Mouse (Mus musculus) large intestine, adult 2 months (tissue): ENCODE data around the gene Ppp2r1b. TPM values are rescaled to one million over a fixed set of nuclear protein-coding genes. Genes with fewer than 3 reads are reported as not detected.
A peak's percentile ranks its signal among the peaks of the same experiment; 100 is the strongest.

ENCODE experiments used
- DNase-seq: peaks from one replicate; pipeline ENCODE4 v3.0.0-alpha.2; 2012; ENCODE audit warnings: low read depth, low spot score
- WGBS: fragments of 180-500 bp; shearing (Covaris S2); methylation state at CpG from one replicate; pipeline ENCODE4 v1.1.7; 2018; 5-methylcytosine and 5-hydroxymethylcytosine counted together
- polyA plus RNA-seq: library from polyadenylated mRNA; depleted of rRNA; stranded (reverse); fragments of >200 nt; gene quantifications from 2 replicates; pipeline ENCODE4 v1.2.3, GENCODE M21; 2012

Ppp2r1b gene
- polyA plus RNA-seq, 1 experiment, result 7.0 TPM

DNA sequence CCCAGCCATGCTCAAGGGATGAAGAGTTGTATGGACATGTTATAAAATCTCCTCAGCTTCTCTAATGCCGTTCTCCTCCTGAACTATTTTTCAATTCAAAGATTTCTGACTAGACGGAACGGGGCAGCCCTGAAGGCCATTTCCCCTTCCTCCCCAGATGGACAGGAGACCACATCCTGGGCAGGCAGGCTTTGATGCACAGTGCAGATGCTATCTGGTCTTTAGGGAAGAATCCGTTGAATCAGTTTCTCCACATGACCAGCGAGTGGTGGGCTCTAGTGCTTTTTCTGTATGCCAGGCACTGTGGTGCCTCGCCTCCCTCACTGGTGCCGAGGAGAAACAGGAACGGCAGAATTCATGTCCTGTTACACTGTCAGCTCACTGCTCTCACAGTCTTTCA is 11.3 kb upstream of the Ppp2r1b start:
- WGBS, result 84% methylated on average over 8 of the region's 8 CpGs
- DNase-seq, result no peak

DNA sequence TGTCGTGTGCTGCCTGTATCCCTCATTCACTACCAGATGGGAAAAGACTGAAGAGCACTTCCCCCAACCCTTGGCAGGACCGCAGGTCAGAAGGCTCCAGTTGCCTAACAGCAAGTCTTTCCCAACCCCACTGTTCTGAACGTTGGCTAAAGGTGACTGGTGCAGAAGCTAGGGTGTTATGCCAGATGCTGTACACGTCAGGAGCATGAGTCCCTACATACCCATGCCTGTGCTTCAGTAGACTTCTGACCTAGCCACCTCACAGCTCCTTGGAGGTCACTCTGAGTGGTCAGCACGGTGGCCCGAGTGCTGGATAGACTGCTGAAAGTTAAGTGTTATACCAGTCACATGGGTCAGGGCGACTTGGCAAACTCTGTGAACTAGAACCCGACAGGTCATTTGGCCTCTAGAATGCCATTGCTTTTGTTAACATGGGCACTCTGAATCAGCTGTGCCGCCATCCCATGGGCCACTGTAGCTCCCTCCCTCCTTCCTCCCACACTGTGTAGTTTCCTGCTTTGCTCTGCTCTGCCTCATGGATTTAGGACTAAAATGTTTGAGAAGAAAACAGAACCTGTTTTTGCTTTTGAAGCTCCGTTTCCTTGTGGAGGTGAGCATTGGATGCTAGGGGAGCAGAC is 9.9 kb upstream of the Ppp2r1b start:
- 87% methylated on average over 10 of the region's 10 CpGs for WGBS
- DNase-seq, result no peak

- no peak for DNase-seq
- WGBS, result 84% methylated on average over 4 of the region's 4 CpGs
Measured at GRCm38 (mm10) chr9:50836097-50836496, 9.0 kb upstream of the Ppp2r1b start.

GRCm38 (mm10) chr9:50841079-50841789 is 3.9 kb upstream of the Ppp2r1b start:
- WGBS, result 68% methylated on average over 13 of the region's 13 CpGs
- DNase-seq, result no peak

DNA sequence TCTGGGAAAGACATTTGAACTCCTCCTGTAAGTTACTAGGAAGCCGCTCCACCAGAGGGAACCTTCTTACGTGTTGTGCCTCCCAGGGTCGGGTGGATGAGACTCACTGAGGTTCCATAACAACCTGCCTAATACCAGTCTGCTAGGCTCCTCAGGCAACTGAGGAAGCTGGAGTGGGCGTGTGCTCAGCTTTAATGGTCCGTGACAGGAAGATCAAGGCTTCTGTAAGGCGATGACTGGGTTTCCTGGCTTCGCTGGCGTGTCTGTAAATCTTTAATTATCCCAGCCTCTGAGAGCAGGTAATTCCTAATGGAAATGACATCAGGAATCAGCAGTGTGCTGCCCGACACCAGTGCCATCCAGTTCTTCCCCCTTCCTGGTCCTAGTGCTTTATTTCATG is 446 bp downstream of the Ppp2r1b start:
- WGBS, result 59% methylated on average over 9 of the region's 9 CpGs
- no peak for DNase-seq

DNA sequence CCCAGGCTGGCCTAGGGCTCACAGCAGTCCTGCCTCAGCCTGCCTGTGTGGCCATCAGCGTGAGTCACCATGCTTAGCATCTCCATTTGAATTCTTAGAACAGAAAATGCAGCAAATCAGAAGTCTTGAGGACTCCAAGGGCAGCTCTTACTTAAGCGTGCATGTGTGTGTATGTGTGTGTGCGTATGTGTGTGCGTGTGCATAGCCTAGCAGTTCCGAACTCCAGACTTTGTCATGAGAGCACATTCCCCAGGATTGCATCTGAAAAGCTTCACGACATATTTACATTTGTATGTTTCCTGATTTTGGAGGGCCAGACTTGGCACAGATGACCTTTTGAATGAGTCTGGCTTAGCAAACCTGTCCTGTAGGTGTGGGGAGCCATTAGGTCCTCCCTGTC is 2.0 kb downstream of the Ppp2r1b start:
- WGBS, result 77% methylated on average over 6 of the region's 6 CpGs
- no peak for DNase-seq

DNA sequence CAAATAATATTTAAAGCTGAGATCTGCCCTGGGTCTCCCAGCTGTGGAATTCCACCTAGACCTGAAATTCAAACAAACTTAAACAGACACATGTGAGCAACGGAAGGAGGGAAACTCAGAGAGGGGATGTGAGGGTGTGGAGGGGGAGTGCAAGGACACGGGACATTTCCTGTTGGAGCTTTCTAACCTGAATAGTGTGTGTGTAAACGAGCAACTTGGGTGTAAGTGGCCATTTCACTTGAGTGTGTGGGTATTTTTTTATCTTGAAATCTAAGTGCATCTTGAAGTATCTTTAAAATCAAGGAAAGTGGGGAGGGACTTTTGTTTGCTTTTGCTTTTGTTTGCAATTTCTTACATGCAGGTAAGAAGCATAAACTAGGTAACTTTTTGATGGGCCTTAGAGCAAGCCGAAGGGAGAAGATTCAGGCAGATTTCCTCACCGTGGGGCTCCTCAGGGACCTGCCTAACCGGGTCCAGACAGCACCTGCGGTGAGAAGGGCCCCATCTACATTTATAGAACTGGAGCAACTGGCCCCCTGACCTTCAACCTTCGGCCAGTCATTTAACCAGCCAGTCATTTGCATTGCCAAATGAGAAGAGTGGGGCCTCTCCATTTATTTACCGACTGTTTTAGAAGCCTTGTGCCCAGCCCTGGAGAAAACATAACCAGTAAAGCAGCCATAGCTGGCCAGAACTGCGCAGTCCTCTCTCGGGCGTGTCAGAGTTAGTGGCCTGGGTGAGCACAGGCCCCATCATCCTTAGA is 2.7 kb downstream of the Ppp2r1b start:
- no peak for DNase-seq

DNA sequence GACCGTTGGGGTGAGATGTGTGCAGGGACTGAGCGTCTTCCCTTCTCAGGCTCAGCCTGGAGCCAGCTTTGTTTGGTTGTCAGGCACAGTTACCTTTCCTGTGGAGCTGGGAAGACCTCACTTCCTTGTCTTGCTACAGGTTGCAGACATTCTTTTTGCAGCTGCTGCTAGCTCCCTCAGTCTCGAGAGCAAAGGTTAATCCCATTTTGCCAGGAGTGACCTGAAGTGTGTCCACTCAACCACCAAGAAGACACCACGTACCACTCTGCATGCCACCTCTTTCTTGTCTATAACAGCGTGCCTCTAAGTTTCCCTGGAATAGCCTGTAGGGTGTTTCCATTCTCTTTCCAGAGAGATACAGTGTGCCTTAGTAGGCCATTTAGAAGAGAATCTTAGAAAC is 3.7 kb downstream of the Ppp2r1b start:
- no peak for DNase-seq
- WGBS, result 29% methylated on average over 5 of the region's 5 CpGs

More for the DNA sequence above, 2.7 kb downstream of the Ppp2r1b start:
- WGBS, result 25% methylated on average over 12 of the region's 12 CpGs

GRCm38 (mm10) chr9:50849249-50849648 is 4.1 kb downstream of the Ppp2r1b start:
- DNase-seq, result peak; percentile 96
- 3% methylated on average over 8 of the region's 8 CpGs for WGBS

DNA sequence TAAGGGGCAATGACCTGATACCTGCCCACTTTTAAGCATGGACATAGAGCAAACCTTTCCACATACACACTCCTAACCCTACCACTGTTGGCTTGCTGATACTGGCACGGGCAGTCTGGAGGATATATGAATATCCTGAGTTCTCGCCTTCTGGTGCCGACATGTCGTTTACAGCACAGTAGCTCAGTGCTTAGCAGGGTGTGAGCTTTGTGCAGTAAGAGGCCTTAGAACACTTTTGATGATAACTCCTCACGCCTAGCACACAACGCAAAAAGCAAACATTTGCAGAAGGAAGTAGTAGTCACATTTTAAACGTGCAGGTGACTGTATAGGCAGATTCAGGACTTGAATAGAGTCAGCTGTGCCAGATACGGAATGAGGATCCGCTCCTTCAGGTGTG is 4.7 kb downstream of the Ppp2r1b start:
- WGBS, result 23% methylated on average over 9 of the region's 9 CpGs
- no peak for DNase-seq

GRCm38 (mm10) chr9:50850271-50850670 is 5.2 kb downstream of the Ppp2r1b start:
- no peak for DNase-seq
- WGBS, result 6% methylated on average over 11 of the region's 11 CpGs

DNA sequence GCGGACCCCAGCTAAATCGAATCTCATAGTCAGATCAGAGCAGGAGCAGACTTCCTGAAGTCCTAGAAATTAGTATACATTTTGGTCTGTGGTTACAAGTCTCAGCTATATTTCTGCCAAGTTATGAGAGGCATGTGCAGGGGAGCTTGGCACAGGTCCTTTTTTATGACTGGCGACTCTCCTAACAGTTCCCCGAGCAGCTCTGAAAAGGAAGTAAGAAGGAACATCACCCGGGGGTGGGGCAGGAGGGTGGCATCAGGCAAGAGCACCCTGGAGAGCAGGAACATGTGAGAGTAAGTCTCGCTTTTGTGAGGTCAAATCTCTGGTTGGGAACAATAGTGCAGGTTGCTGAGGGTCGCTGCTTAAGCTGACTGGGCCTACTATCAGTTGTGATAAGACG is 5.6 kb downstream of the Ppp2r1b start:
- DNase-seq, result no peak
- WGBS, result 16% methylated on average over 8 of the region's 8 CpGs

DNA sequence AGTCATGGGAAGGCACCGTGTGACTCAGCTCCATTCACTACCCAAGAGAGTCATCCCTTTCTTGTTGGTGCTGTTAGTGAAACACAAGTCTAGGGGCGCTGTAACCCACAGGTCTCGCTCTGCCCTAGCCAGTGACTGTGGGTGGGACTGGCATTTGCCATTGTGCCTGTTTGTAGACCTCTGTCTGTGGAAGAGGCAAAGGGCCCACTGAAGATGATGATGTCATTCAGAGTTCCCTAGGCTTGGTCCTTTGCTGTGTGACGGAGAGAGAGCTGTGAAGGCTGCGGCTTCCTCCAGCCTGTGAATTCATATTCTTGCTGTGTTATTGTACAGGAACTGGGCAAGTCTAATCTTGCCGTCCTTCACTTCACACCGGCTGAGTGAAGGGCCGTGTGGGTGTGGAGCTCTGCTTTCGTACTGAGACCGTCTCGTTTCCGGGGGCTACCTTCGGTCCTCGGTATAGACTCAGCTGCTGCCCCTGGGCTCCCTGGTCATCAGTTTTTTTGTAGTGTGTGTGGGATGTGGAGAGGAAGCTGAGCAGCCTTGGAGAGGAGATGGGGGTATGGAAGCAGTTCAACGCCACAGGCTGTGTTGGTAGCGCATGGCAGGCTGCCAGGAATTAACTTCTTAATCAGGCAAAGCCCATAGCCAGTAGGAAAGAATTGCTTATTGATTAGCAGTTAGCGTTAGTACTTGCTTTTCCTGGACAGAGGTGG is 7.7 kb downstream of the Ppp2r1b start:
- DNase-seq, result no peak
- 80% methylated on average over 17 of the region's 17 CpGs for WGBS

- WGBS, result 44% methylated on average over 8 of the region's 8 CpGs
- no peak for DNase-seq
Measured at GRCm38 (mm10) chr9:50854376-50854775, 9.3 kb downstream of the Ppp2r1b start.

DNA sequence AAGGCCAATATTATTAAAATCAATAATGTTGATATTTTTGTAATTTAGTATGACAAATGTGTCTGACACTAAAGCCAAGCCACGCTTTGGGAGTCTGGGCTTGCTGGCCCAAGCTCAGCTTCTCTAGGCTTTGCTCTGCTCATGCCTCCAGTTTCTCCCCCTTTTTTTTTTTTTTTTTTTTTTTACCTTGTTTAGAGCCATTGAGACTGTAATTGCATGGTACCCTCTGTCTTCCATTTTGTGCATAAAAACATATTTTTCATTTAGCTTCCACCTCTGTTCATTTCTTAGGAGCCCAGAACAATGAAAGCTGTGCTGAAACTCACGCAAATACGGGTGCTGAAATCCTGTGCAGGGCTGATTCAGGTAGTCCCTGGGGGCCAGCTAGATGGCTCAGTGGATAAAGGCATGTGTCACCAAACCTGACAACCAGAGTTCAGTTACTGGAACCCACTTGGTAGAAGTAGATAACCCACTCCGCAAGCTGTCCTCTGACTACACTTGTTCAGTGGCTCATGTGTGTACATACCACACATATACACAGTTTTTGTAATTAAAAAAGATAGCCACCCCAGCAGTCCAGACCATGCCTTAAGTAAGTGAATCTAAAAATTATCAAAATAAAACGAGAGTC is 10.1 kb downstream of the Ppp2r1b start:
- WGBS, result 96% methylated on average over 5 of the region's 5 CpGs
- no peak for DNase-seq

DNA sequence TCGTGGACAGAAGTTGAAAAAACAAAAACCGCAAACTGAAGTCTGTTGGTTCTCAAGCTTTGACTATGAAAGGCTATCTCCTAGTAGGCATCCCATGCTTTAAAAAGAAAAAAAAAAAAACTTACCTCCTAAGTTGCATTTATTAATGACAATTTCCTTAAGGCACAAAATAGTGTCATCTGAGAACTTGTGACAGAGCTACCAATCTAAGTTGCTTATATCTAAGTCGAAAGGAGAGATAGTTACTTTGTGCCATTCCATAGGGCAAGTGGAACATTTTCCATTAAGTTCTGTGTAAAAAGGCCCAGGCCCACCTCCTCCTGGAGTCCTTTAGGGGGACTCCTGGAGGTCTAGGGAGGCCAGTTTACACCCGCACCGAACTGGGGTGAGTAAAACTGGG is 10.7 kb downstream of the Ppp2r1b start:
- DNase-seq, result no peak
- 79% methylated on average over 5 of the region's 5 CpGs for WGBS

DNA sequence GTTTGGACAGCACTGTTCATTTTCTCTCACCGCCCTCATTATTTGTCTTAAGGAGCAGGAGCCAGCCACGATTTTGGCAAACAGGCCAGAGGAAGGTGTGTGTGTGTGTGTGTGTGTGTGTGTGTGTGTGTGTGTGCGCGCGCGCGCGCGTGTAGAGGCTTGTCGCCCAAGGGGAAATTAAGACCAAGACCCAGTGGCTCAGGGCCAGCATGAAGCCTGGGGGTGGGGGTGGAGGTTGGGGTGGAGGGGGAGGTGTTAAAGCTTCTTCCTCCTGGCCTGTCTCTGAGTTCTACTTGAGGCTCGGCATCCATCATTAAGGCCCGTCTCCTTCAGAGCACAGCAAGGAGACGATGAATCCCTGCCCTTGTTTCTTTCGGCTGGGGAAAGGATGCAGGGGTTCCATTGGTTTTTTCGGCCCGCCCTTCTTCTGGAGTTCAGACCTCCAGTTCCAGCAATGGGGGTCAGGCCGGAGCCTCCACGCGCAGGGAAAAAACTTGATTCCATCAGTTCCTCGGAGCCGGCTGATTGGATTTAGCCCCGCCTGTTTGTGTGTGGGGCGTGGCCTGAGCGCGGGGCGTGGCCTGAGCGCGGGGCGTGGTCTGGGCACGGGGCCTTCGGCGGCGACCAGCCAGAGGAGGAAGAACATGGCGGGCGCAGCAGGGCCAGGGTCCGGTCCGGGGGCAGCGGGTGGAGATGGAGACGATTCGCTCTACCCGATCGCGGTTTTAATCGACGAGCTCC is 11.4 kb downstream of the Ppp2r1b start:
- WGBS, result 2% methylated on average over 45 of the region's 45 CpGs
- no peak for DNase-seq

DNA sequence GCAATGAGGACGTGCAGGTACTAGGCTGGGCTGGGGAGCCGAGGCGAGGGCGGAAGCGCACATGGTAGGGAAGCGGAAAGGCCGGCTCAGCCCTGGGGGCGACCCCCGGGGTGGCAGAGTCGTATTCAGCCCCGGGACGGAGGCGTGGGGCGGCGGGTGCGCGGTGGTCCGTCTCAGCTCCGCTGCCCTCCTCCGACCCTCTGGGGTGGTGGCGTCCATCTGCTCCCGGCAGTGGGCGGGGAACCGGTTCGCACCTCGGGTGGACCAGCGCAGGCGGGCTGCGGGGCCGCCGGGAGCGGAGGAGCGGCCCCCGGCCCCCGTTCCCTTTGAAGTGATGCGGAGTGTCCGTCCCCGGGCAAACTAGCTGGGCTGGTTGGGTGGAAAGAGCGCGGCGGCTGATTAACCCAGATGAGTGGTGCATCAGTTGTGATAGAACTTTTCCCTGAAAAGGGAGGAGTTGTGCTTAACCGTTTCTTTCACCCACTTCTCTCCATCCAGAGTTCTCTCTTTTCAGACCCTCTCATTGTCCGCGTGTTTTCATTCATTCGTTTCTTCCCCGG is 12.1 kb downstream of the Ppp2r1b start:
- no peak for DNase-seq
- WGBS, result under 1% methylated on average over 46 of the region's 46 CpGs

DNA sequence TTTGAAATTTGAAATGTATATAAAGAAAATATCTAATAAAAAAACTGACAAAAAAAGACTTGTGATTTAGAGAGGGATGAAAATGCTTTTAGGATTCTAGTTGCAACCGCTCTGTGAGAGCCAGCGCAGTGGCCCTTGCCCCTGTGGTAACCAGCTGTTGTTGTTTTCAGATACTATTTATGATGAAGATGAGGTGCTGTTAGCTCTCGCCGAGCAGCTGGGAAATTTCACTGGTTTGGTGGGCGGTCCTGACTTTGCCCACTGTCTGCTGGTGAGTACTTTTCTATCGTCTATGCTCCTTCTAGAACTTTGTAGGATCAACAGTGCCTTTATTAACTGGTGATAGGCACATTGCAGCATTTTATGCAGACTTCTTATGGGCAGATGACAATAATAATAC is 13.6 kb downstream of the Ppp2r1b start:
- no peak for DNase-seq
- WGBS, result 90% methylated on average over 6 of the region's 6 CpGs
